Mouse (Mus musculus): ENCODE data around the gene Rgcc.

The Rgcc gene

DNA sequence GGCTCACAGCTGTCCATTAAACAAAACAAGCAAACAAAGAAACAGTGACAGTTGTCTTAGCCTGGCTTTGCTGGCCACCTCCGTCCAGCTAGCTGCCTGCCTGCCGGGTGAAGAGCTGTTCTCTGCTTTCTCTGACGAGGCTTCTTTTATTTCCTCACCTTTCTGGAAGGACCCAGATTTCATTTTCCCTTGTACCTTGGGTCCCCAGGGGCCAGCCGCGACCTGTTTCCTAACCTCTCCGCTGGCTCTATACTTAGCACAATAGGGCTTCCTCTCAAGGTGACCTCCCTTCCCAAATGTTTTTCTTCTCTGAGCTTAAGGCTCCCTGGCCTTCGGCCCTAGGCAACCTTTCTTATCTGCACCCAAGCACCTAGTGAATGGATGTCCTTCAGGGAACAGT, 23.5 kb downstream of the Rgcc start:
- no peak for DNase-seq

DNA sequence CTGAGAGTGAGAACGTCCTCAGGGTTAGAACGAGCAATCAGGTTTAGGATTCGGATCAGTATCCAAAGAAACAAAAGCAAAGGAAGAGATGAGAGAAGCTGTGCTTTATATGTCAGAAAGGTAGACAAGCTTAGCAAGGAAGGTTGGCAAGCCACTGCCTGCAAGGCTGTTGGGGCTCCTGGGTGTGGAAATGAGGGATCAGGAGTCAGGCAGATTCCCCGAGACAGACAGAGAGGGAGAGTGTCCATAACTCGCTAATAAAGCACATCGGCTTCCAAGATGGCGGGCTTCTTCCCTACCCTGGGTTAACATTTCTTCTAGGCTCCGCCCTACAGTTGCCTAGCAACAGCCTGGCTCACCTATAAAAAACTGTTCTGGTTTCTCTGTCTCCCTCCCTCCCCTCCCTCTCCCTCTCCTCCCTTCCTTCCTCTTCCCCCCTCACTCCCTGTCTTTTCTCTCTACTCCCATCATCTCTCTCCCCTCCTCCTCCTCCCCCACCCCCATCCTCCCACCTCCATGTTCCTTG, 25.5 kb downstream of the Rgcc start:
- no peak for DNase-seq

- no peak for DNase-seq
Measured at GRCm38 (mm10) chr14:79275441-79275840, 26.0 kb downstream of the Rgcc start.

DNA sequence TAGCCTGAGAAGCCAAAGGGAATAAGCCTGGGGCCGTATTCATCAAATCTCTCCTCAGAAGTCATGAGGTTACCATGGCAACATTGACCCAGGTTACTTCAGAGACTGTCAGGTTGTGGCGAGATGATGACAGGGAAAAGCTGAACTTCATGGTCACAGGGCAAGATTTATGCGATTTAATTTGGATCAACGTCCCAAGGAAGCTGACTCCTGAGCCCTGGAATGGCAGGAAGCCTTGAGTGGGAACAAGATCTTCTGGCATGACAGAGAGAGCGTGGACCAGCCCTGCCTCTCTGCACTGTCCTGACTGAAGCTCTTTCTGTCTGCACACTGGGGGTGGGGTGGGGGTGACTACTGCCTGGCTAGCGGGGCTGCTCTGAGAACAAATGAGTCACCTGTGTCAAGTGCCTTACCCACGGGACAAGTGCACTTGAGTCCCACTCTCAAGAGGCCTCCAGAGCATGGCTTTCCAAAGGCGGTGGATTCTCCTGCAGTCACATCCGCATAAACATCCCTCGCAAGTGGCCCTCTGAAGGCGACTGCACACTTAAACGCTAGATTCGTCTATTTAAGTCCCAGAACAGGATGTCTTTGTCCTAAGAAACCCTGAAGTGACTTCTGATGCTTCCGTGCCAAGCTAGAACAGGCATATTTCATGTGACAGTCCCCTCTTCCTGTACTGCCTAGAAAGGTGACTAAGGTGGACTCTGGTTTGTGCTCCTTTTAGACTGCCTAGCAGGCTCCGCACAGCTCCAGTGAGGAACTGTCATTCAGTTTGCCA, 27.6 kb downstream of the Rgcc start:
- no peak for DNase-seq

GRCm38 (mm10) chr14:79272991-79273390, 28.5 kb downstream of the Rgcc start:
- no peak for DNase-seq

GRCm38 (mm10) chr14:79272188-79272694, 29.2 kb downstream of the Rgcc start:
- no peak for DNase-seq

DNA sequence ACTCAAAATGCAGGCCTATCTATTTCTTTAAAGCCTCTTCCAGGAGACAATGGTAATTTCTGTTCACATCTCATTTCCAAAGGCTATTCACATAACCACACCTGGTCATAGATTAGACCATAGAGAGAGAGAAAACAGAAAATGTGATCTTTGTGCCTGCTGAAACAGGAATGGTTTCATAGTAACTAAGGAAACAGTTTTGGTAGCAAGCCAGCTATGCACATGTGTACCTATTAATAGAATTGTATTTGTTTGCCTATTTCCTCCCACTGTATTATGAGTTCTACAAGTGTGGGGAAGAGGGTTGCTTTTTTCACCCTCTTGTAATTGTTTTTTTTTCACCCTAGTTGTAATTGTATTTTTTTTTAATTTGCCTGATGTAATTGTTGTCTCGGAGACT, 31.9 kb downstream of the Rgcc start:
- DNase-seq, result no peak

DNA sequence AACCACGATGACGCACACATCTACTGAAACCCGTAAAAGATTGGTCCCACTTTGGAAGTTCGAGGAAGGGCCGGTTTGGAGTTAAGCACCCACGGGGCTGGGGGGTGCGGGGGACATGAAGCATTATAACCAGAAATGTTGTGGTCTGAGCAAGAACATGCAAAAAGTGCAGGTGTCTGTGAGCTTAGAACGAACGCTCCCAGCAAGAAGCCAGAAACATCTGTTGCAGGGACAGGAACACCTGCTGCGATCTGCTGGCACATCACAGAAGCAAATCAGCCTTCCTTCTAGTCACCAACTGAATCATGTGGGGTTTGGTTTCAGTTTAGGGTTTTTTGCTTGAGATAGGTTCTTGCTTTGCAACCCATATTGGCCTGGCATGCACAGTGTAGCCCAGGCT, 33.6 kb downstream of the Rgcc start:
- no peak for DNase-seq

- no peak for DNase-seq
Measured at GRCm38 (mm10) chr14:79267382-79267781, 34.1 kb downstream of the Rgcc start.

DNA sequence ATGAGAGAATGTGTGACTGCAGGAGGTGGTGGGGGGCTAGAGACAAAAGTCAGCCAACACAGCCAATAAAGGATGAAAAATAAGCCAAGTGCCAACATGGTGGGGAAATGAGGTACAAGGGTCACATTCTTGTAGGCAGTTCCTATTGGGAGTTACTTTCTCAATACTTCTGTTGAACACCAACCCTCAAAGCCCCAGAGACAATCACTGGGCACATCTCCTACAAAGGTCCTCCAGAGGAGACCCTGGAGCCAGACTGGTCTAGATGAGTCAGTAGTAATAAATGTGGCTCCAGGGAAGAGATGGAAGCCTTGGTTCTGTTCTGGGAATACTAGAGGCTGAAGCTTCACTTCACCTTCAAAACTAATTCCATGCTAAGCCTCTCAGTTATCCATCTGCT, 35.0 kb downstream of the Rgcc start:
- no peak for DNase-seq

- DNase-seq, result no peak
Measured at GRCm38 (mm10) chr14:79265738-79266137, 35.7 kb downstream of the Rgcc start.

DNA sequence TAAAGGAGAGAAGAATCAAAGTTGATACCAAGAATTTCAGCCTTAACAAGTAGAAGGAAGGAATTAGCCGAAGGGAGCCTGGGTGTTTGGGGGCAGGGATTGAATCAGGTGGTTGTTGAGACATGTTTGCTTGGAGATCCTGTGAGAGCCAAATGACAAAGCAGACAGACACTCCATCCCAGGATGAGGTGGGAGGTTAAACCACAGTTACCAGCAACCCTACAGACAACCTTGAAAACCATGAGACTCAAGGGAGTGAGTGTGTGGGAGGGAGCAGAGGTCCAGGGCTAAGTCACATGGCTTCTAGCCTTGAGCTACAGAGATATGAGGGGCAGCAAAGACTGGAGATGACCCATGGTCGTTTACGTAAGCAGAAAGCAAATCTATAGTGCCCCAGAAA, 38.1 kb downstream of the Rgcc start:
- no peak for DNase-seq

DNA sequence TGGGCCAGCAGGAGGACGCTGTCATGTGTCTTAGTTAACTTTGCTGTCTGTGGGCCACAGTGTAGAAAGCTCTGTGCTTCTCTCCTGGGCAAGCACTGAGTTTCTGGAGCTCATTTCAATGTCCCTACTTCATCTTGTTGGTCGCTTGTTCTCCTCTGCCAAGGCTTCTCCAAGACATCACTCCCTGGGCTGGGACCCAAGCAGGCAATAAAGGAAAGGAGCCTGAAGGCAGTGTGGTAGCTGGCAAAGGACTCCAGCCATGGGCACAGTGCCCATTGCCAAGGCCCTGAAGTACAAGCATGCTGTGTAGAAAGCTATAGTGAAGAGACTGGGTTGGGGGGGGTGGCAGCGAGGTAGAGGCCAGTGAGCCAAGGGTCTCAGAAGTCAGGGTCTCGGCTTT, 38.8 kb downstream of the Rgcc start:
- DNase-seq, result peak; percentile 45 to 69

- no peak for DNase-seq
Measured at GRCm38 (mm10) chr14:79259062-79259779, 42.2 kb downstream of the Rgcc start.

- no peak for DNase-seq
Measured at GRCm38 (mm10) chr14:79256656-79257055, 44.8 kb downstream of the Rgcc start.

- DNase-seq, result no peak
Measured at GRCm38 (mm10) chr14:79255786-79256185, 45.7 kb downstream of the Rgcc start.

DNA sequence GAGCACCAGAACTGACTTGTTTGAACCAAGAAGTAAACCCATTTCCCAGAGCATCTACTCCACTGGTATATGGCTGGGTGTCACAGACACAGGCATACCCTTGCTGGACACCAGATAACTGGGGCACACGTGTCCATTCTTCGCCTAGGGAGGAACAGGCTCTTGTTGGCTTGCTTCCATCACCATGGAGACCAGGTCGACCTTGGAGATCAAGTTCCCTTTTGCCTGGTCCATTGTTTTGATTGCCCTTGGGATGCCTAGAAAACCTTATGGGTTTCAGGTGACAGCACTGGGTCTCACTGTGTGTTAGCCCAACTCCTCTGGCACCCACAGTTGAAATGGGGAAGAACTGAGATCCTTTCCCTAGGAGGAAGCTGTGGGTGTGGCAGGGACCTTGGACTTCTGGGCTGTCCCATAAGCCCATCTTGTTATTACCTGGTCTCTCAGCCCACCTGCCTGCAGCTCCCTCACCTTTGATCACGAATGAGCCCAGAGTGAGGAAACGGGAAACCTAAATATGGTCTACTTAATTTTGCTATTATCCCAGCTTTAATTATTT, 49.6 kb downstream of the Rgcc start:
- DNase-seq, result no peak

DNA sequence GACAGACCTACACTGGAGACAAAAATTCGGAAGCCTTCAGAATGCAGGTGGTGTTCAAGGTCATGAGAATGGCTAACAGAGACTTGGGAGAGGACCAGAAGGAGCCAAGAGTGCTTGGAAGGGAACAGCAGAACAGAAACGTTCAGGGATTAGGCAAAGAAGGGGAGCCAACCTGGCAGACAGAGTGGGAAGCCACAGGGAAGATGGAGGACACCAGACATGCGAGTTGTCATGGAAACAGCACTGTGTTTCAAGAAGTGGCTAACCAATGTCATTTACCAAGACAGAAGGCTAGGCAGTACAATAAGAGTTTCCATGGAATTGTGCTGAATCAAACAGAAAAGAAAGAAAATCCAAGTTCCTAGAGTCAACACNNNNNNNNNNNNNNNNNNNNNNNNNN, 56.9 kb downstream of the Rgcc start:
- DNase-seq, result peak; percentile 34 to 44

- DNase-seq, result no peak
Measured at GRCm38 (mm10) chr14:79243038-79243883, 58.2 kb downstream of the Rgcc start.

DNA sequence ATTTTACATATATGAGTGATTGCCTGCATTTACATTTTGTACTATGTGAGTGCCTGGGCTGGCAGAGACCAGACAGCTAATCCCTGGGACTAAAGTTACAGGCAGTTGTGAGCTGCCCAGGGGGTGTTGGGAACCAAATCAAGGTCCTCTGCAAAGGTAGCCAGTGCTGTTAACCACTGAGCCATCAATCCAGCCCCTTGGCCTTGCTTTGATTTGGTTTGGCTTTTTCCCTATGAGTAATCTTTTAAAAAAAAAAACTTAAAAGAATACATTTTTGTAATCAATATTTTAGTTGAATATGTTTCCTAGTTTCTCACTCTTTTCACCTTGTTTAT, 59.1 kb downstream of the Rgcc start:
- no peak for DNase-seq

DNA sequence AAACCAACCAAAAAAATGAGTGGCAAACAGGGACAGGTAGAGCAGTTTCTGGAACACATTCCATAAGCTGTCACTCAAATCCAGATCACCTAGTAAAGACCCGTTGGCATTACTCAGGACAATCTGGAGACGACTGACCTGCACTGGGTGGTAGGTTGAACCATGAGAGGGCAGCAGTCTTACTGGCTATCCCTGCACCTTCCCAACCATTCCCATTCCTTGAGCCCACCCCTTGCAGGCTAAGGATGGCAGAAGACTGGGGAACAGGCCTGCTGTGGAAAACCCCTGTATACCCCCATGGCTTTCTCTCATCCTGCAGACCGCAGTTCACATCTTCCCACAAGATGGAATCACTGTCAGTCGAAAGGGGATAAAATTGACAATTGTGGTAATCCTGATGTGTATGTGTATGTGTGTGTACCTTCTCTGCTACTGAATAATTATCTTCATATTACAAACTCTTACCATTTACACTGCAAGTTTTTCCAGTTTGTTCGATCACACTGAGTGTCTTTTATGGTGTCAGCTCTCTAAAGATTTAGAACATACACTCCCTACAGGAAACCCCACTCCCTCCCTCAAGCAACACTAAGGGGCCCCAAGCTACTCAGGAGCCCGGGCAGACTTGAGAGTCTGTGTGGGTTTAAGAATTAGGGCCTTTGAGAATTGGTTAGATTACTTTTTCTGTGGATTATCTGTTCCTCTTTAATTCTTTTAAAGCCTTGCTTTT, 59.6 kb downstream of the Rgcc start:
- no peak for DNase-seq

DNA sequence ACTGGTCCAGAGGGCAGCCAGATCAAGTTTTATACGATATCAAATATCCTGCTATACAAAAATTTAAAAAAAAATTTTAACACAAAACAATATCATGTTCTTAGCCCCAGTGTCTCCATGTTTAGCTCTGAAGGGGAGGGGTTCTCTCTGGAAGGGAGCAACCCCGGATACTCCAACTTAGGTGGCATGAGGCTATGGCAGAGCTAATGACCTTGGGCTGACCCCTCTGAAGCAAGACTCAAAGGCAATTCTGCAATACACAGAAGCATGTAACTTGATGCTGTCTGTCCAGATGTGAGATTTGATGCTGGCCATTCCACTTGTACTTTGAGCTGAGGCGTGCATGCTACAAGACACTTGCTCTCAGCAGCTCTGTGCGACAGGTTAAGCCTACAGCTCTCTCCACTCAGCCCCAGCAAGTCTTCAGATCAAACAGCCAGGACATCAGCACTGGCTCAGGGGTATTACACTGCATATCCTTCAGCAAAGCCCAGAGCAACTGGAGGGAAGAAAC, 60.3 kb downstream of the Rgcc start:
- no peak for DNase-seq
